Mouse (Mus musculus): ENCODE measurements around the gene Lrrc61. TPM values are rescaled to one million over a fixed set of nuclear protein-coding genes. Genes with fewer than 3 reads are reported as not detected.
"Not testable (repeated sequence)": the region's sequence is repeated elsewhere in the genome, so short reads cannot be mapped to it uniquely, and the experiment has no call there.

Gene Lrrc61
- polyA plus RNA-seq (2014; fragmentation: Nextera tagmentation; extraction: Ambion mirVana): 10.9 and 14.3 TPM in 2 replicates

DNA sequence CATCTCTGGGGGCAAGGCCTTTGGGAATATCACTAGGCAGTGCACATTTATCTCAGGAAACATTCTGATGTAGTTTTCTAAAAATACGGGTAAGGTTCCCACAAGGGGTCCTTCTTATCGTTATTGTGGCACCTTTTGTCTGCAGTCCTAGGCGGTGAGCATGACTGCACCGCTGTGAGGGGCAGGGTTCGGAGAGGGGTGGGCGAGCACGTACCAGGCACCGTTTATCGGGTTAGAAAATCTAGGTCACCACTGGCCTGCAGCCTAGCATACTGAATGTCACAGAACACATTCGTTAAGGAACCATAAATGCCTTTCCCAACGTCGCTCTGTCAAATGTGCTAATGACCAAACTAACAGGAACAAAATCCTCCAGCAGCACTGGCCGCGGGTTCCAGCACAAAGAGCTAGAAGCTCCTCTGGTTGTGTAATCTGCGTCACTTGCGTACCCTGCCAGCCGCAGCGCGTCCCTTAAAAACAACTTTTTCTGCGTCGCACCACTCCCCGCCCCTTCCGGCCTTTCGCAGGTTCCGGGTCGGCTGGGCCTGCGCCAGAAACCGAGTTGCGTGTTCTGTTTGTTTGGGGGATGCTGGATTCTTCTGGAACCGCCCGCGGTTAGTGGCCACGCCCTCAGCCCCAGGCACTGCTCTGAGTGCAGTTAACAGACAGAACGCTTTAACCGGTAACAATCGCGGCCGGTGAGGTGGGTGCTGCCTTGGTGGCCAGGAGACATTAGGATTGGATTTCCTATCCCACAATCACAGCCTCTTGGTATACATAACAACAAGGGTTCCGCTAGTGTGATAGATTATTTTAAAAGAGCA lies at the start of gene Lrrc61:
Lrrc61 (plus strand) TSS at position 517 of the 824 bp plus-strand sequence.
- H3K4me3 ChIP-seq (ENCODE audit: low read depth, low read length): peak within 1 kb of the TSS; percentile 47
- under 1% methylated on average over 39 of the region's 39 CpGs for WGBS
- peak within 1 kb of the TSS; percentile 61 for H3K4me2 ChIP-seq (ENCODE audit: low read depth, low read length)

DNA sequence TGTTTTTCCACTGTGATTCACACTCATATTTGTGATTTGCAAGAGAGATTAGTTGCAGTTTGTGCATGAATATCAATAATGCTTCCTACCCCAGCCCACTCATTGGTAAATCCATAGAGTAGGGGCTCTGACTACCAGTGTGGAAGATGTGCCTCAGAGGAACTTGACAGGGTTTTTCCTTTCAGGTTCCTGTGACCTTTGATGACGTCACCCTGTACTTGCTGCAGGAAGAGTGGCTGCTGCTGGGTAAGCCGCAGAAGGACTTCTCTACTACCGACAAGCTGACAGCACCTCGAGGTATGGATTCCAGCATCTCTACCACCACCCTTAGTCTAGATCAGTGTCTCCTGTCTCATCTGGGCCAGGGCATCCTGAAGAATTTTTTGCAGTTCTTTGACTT lies 46.5 kb upstream of the Lrrc61 start:
- H3K4me2 ChIP-seq (ENCODE audit: low read depth, low read length): no peak overlapping the region
- ATAC-seq (replicated peaks; ENCODE audit: insufficient number of reproducible peaks, low FRiP score, low TSS enrichment, low read depth) (no peak), DNase-seq (ENCODE audit: low spot score) (no peak)
- no peaks in the 10 kb centered on the region for H3K4me1 ChIP-seq (ENCODE audit: control insufficient read depth, insufficient read depth, low read length)
- 83% methylated on average over 4 of the region's 4 CpGs for WGBS
- H3K27me3 ChIP-seq (ENCODE audit: control insufficient read depth, insufficient read depth, low read length): no peaks in the 10 kb centered on the region
- H3K9ac ChIP-seq (replicated peaks; ENCODE audit: low read length): no peak overlapping the region
- H3K9me3 ChIP-seq (replicated peaks; ENCODE audit: control insufficient read depth, low read length): no peaks in the 10 kb centered on the region
- no peak overlapping the region for H3K4me3 ChIP-seq (ENCODE audit: low read depth, low read length)
- no peak overlapping the region for H3K27ac ChIP-seq (replicated peaks; ENCODE audit: low read depth, low read length)
- H3K36me3 ChIP-seq (replicated peaks; ENCODE audit: control insufficient read depth, insufficient read depth, low read depth, low read length): no peaks in the 10 kb centered on the region

More for the DNA sequence above, at the start of gene Lrrc61:
- H3K36me3 ChIP-seq (replicated peaks; ENCODE audit: control insufficient read depth, insufficient read depth, low read depth, low read length): no peaks in the 10 kb centered on the region
- ATAC-seq (replicated peaks; ENCODE audit: insufficient number of reproducible peaks, low FRiP score, low TSS enrichment, low read depth) (peak; percentile 86), DNase-seq (ENCODE audit: low spot score) (peak; percentile 94)
- H3K4me1 ChIP-seq (ENCODE audit: control insufficient read depth, insufficient read depth, low read length): no peaks in the 10 kb centered on the region
- no peaks in the 10 kb centered on the region for H3K9me3 ChIP-seq (replicated peaks; ENCODE audit: control insufficient read depth, low read length)
- peak within 1 kb of the TSS; percentile 72 for H3K9ac ChIP-seq (replicated peaks; ENCODE audit: low read length)
- H3K27me3 ChIP-seq (ENCODE audit: control insufficient read depth, insufficient read depth, low read length): no peaks in the 10 kb centered on the region
- peak within 1 kb of the TSS; percentile 86 for H3K27ac ChIP-seq (replicated peaks; ENCODE audit: low read depth, low read length)

DNA sequence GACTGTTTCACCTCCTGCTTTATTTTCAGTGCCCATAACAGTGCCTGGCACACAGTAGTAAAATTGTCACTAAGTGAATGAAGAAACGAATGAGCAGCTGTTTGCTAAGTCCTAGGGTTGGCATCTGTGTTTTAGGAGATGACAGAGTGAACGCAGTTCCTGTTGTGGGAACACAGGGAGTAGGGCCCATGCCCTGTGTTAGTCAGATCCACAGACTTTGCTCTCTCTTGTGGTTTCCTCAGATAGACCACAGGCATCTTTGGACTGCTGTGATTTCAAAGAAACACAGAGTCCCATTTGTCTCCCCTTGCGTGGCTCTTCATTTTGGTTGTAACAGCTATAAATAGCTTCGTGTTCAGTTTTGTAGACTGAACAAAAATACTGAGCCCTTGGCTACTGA lies 44.2 kb upstream of the Lrrc61 start:
- Histone ChIP-seq H3K9me3 (replicated peaks; ENCODE audit: control insufficient read depth, low read length) (no peaks in the 10 kb centered on the region), H3K27me3 (ENCODE audit: control insufficient read depth, insufficient read depth, low read length) (no peaks in the 10 kb centered on the region), H3K27ac (replicated peaks; ENCODE audit: low read depth, low read length) (no peak overlapping the region), H3K4me2 (ENCODE audit: low read depth, low read length) (no peak overlapping the region), H3K9ac (replicated peaks; ENCODE audit: low read length) (no peak overlapping the region), H3K36me3 (replicated peaks; ENCODE audit: control insufficient read depth, insufficient read depth, low read depth, low read length) (no peaks in the 10 kb centered on the region), H3K4me3 (ENCODE audit: low read depth, low read length) (no peak overlapping the region), H3K4me1 (ENCODE audit: control insufficient read depth, insufficient read depth, low read length) (no peaks in the 10 kb centered on the region)
- 81% methylated on average over 4 of the region's 4 CpGs for WGBS
- DNase-seq (ENCODE audit: low spot score) (no peak), ATAC-seq (replicated peaks; ENCODE audit: insufficient number of reproducible peaks, low FRiP score, low TSS enrichment, low read depth) (no peak)

DNA sequence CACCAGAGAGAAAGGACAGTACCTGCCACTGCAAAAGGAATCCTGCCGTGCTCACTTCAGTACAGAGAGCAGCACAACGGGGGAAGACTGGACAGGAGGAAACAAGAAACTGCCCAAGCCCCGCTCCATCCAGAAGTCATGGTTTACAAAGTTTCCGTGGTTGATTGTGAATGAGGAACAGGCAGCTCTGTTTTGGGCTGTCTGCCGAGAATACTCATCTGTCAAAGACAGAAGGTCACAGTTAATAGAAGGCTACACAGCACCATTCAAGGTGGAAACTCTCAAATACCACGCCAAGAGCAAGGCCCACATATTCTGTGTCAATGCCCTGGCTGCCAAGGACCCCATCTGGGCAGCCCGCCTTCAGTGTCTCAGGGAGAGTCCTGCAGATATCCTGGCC lies 42.7 kb upstream of the Lrrc61 start:
- ATAC-seq (replicated peaks; ENCODE audit: insufficient number of reproducible peaks, low FRiP score, low TSS enrichment, low read depth) (no peak), DNase-seq (ENCODE audit: low spot score) (no peak)
- Histone ChIP-seq H3K9me3 (replicated peaks; ENCODE audit: control insufficient read depth, low read length) (no peaks in the 10 kb centered on the region), H3K27ac (replicated peaks; ENCODE audit: low read depth, low read length) (no peak overlapping the region), H3K4me2 (ENCODE audit: low read depth, low read length) (no peak overlapping the region), H3K9ac (replicated peaks; ENCODE audit: low read length) (no peak overlapping the region), H3K4me1 (ENCODE audit: control insufficient read depth, insufficient read depth, low read length) (no peaks in the 10 kb centered on the region), H3K27me3 (ENCODE audit: control insufficient read depth, insufficient read depth, low read length) (no peaks in the 10 kb centered on the region), H3K4me3 (ENCODE audit: low read depth, low read length) (no peak overlapping the region), H3K36me3 (replicated peaks; ENCODE audit: control insufficient read depth, insufficient read depth, low read depth, low read length) (no peaks in the 10 kb centered on the region)
- WGBS: 89% methylated on average over 7 of the region's 7 CpGs

DNA sequence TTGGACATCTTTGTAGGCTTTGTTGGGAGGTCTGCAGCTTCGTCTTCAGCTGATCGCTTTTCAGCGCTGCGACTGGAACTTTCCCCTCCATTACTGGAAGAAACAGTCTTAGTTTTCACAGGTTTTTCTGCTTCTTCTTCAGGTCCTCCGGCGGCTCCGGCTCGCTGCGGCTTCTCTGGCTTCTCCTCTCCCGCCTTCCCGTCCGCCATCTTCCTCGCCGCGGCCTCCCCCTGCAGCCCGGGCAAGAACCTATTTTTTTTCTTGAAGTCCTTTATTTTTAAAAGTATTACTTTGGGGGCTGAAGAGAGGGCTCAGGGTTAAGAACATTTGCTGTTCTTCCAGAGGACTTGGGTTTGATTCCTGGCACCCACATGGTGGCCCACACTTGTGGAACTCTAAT lies 29.7 kb upstream of the Lrrc61 start:
- not testable (repeated sequence) for H3K9ac ChIP-seq (replicated peaks; ENCODE audit: low read length); DNase-seq (ENCODE audit: low spot score); H3K4me2 ChIP-seq (ENCODE audit: low read depth, low read length); H3K27ac ChIP-seq (replicated peaks; ENCODE audit: low read depth, low read length); H3K27me3 ChIP-seq (ENCODE audit: control insufficient read depth, insufficient read depth, low read length); H3K36me3 ChIP-seq (replicated peaks; ENCODE audit: control insufficient read depth, insufficient read depth, low read depth, low read length); H3K4me3 ChIP-seq (ENCODE audit: low read depth, low read length); H3K9me3 ChIP-seq (replicated peaks; ENCODE audit: control insufficient read depth, low read length); H3K4me1 ChIP-seq (ENCODE audit: control insufficient read depth, insufficient read depth, low read length); ATAC-seq (replicated peaks; ENCODE audit: insufficient number of reproducible peaks, low FRiP score, low TSS enrichment, low read depth)
- 97% methylated on average over 12 of the region's 16 CpGs for WGBS

DNA sequence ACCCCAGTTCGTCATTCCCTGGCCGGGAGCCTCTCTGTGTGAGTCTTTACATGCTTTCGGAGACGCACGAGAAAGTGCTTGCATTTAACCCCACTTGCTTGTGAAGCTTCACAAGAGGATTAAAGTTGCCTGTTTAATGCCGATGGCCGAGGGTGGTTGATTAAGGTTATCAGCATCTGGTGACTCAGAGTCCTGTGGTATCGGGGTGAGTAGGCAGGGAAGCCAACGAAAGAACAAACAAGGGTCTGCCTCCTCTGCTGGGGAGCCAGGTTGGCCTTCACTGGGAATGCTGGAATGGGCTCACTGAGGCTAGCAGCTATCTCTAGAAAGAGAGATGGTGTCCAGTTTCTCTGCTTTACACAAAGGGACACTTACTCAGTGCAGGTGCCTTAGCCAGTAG lies 26.7 kb upstream of the Lrrc61 start:
- WGBS: 93% methylated on average over 9 of the region's 9 CpGs
- H3K9ac ChIP-seq (replicated peaks; ENCODE audit: low read length): no peak overlapping the region
- H3K4me3 ChIP-seq (ENCODE audit: low read depth, low read length): no peak overlapping the region
- no peak overlapping the region for H3K27ac ChIP-seq (replicated peaks; ENCODE audit: low read depth, low read length)
- no peaks in the 10 kb centered on the region for H3K4me1 ChIP-seq (ENCODE audit: control insufficient read depth, insufficient read depth, low read length)
- no peak overlapping the region for H3K4me2 ChIP-seq (ENCODE audit: low read depth, low read length)
- no peak for DNase-seq (ENCODE audit: low spot score)
- no peaks in the 10 kb centered on the region for H3K9me3 ChIP-seq (replicated peaks; ENCODE audit: control insufficient read depth, low read length)
- no peaks in the 10 kb centered on the region; the same call in 1 of the 2 replicates for H3K36me3 ChIP-seq (replicated peaks; ENCODE audit: control insufficient read depth, insufficient read depth, low read depth, low read length)
- ATAC-seq (replicated peaks; ENCODE audit: insufficient number of reproducible peaks, low FRiP score, low TSS enrichment, low read depth): no peak
- H3K27me3 ChIP-seq (ENCODE audit: control insufficient read depth, insufficient read depth, low read length): no peaks in the 10 kb centered on the region

DNA sequence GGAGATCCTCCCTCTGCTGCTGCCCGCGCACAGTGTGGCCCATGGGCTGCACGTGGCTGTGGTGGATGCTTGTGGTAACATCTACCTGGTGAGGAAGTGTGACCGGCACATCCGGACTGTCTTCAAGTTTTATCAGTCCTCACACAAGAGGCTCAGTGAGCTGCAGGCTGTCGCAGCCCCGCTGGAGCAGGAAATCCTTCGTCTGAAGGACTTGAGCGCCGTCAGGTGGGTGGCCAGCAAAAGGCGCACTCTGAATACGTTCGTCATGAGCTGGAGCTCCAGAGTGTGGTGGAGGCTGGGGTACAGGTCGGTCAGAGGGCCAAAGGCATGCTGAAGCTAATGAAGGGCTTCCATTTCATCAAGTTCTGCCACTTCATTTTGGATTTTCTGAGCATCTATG lies 25.3 kb upstream of the Lrrc61 start:
- 73% methylated on average over 14 of the region's 14 CpGs for WGBS
- Histone ChIP-seq H3K4me1 (ENCODE audit: control insufficient read depth, insufficient read depth, low read length) (no peaks in the 10 kb centered on the region), H3K4me3 (ENCODE audit: low read depth, low read length) (no peak overlapping the region), H3K4me2 (ENCODE audit: low read depth, low read length) (no peak overlapping the region), H3K27ac (replicated peaks; ENCODE audit: low read depth, low read length) (no peak overlapping the region), H3K9ac (replicated peaks; ENCODE audit: low read length) (no peak overlapping the region), H3K36me3 (replicated peaks; ENCODE audit: control insufficient read depth, insufficient read depth, low read depth, low read length) (no peaks in the 10 kb centered on the region; the same call in 1 of the 2 replicates), H3K27me3 (ENCODE audit: control insufficient read depth, insufficient read depth, low read length) (no peaks in the 10 kb centered on the region), H3K9me3 (replicated peaks; ENCODE audit: control insufficient read depth, low read length) (no peaks in the 10 kb centered on the region)
- ATAC-seq (replicated peaks; ENCODE audit: insufficient number of reproducible peaks, low FRiP score, low TSS enrichment, low read depth) (no peak), DNase-seq (ENCODE audit: low spot score) (no peak)

DNA sequence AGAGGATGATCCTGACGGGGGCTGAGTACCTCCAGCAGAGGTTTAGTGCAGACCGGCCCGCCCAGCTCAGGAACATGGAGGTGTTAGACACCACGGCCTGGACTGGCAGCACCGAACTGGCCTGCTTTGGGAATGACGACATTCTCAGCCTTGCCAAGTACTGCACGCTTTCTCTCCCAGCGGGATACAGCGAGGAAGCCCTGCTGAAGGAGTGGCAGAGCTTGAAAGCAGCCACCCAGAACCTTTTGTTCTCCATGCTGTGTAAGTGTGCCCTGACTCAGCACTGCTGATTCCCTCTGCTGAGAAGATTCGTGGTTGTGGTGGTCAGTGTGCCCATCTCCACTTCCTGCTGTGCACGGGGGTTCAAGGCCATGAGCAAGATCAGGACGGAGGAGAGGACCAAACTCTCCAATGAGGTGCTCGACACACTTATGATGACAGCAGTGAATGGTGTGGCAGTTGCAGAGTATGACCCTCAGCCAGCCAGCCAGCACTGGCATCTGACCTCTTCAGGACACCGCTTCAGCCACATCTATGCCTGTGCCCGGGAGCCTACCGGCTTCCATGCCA lies 24.6 kb upstream of the Lrrc61 start:
- Histone ChIP-seq H3K27me3 (ENCODE audit: control insufficient read depth, insufficient read depth, low read length) (no peaks in the 10 kb centered on the region), H3K4me1 (ENCODE audit: control insufficient read depth, insufficient read depth, low read length) (no peaks in the 10 kb centered on the region), H3K9ac (replicated peaks; ENCODE audit: low read length) (no peak overlapping the region), H3K27ac (replicated peaks; ENCODE audit: low read depth, low read length) (no peak overlapping the region), H3K4me3 (ENCODE audit: low read depth, low read length) (no peak overlapping the region), H3K36me3 (replicated peaks; ENCODE audit: control insufficient read depth, insufficient read depth, low read depth, low read length) (no peaks in the 10 kb centered on the region; the same call in 1 of the 2 replicates), H3K9me3 (replicated peaks; ENCODE audit: control insufficient read depth, low read length) (no peaks in the 10 kb centered on the region), H3K4me2 (ENCODE audit: low read depth, low read length) (no peak overlapping the region)
- DNase-seq (ENCODE audit: low spot score) (no peak), ATAC-seq (replicated peaks; ENCODE audit: insufficient number of reproducible peaks, low FRiP score, low TSS enrichment, low read depth) (no peak)
- 88% methylated on average over 16 of the region's 16 CpGs for whole genome bisulfite sequencing
